Mouse (Mus musculus) liver, embryonic 14.5 days (tissue): ENCODE data around the gene Gm45808. TPM values are rescaled to one million over a fixed set of nuclear protein-coding genes. Genes with fewer than 3 reads are reported as not detected.
"Not testable (repeated sequence)": the region's sequence is repeated elsewhere in the genome, so short reads cannot be mapped to it uniquely, and the experiment has no call there.

ENCODE experiments used
- ATAC-seq: fragments of 200-750 bp; cut with Nextera tagmentation; 2 replicates; pipeline ENCODE4 v1.8.0; 2017; ENCODE audit warnings: moderate number of reproducible peaks, mild to moderate bottlenecking, moderate library complexity; ENCODE audit not compliant: insufficient read depth
- DNase-seq, 3 experiments: peaks; one replicate each; pipeline ENCODE4 v3.0.0-alpha.2; 2012 to 2013; ENCODE audit warnings: low read depth in 3 of 3, low spot score in 3 of 3
- H3K27ac ChIP-seq: fragments of 300-500 bp; sonication (generic); 2 replicates; pipeline ENCODE4 v1.5.1; 2014; ENCODE audit warnings: moderate library complexity, mild to moderate bottlenecking, control low read depth, inconsistent platforms
- H3K27me3 ChIP-seq: fragments of 300-500 bp; sonication (generic); 2 replicates; pipeline ENCODE4 v1.6.1; 2014; ENCODE audit warnings: mild to moderate bottlenecking, low read length, moderate library complexity; ENCODE audit not compliant: control insufficient read depth, insufficient read depth
- H3K36me3 ChIP-seq: fragments of 300-500 bp; sonication (generic); replicated peaks from 2 replicates; pipeline ENCODE4 v1.6.1; 2014; ENCODE audit warnings: low read depth; ENCODE audit not compliant: control insufficient read depth, insufficient read depth
- H3K4me1 ChIP-seq, 2 experiments: fragments of 200-500 bp in 1 of 2; fragments of 300-500 bp in 1 of 2; sonication (generic) in 1 of 2; replicated peaks; 2 replicates each; pipeline ENCODE4 v1.6.1; 2012 to 2014; ENCODE audit warnings: antibody characterized with exemption in 1 of 2, inconsistent platforms in 1 of 2, low read length in 1 of 2; ENCODE audit not compliant: control insufficient read depth in 2 of 2, insufficient read depth in 2 of 2
- H3K4me2 ChIP-seq: fragments of 300-500 bp; sonication (generic); 2 replicates; pipeline ENCODE4 v1.6.1; 2014; ENCODE audit warnings: low read depth, mild to moderate bottlenecking, control low read depth, moderate library complexity
- H3K4me3 ChIP-seq, 2 experiments: fragments of 200-500 bp in 1 of 2; fragments of 300-500 bp in 1 of 2; sonication (generic) in 1 of 2; 2 replicates each; pipeline ENCODE4 v1.5.1; 2012 to 2014; ENCODE audit warnings: low read depth in 2 of 2, low read length in 2 of 2, mild to moderate bottlenecking in 2 of 2, control low read depth in 1 of 2, inconsistent platforms in 1 of 2, moderate library complexity in 1 of 2; ENCODE audit not compliant: insufficient read depth in 1 of 2
- H3K9ac ChIP-seq: fragments of 300-500 bp; sonication (generic); replicated peaks from 2 replicates; pipeline ENCODE4 v1.6.1; 2014; ENCODE audit warnings: mild to moderate bottlenecking, control low read depth, moderate library complexity
- H3K9me3 ChIP-seq: fragments of 300-500 bp; sonication (generic); 2 replicates; pipeline ENCODE4 v1.6.1; 2016; ENCODE audit warnings: low read length, mixed read lengths; ENCODE audit not compliant: control insufficient read depth
- CTCF ChIP-seq: IDR thresholded peaks from 2 replicates; pipeline ENCODE4 v1.5.1; 2016; ENCODE audit warnings: antibody characterized with exemption, low read depth, control low read depth
- EP300 ChIP-seq: IDR thresholded peaks from 2 replicates; pipeline ENCODE4 v1.6.1; 2016; ENCODE audit warnings: antibody characterized with exemption, low read depth
- WGBS: fragments of 180-500 bp; shearing (Covaris S2); extraction: QIAGEN DNeasy Blood & Tissue Kit; methylation state at CpG from one replicate; pipeline ENCODE4 v1.1.7; 2014; ENCODE audit not compliant: insufficient replicate concordance; 5-methylcytosine and 5-hydroxymethylcytosine counted together
- polyA plus RNA-seq, 2 experiments: library from polyadenylated mRNA; depleted of rRNA in 1 of 2; stranded (reverse) in 1 of 2; unstranded in 1 of 2; fragments of >200 nt; fragmentation: Nextera tagmentation in 1 of 2; extraction: Ambion mirVana in 1 of 2; gene quantifications; 2 replicates each; pipeline versions ENCODE4 v1.2.1 to v1.2.3; 2012 to 2014

Gm45808 gene
- polyA plus RNA-seq, 2 experiments: not detected

- H3K4me2 ChIP-seq: peak overlapping the region; percentile 21
- ATAC-seq (no peak), DNase-seq (no peak)
- peak overlapping the region; percentile 19 for H3K27ac ChIP-seq
- no peaks in the 10 kb centered on the region for H3K9me3 ChIP-seq
- no peaks in the 10 kb centered on the region for H3K27me3 ChIP-seq
- WGBS: 53% methylated on average over 9 of the region's 9 CpGs
- TF ChIP-seq CTCF (no peak), EP300 (no peak)
- H3K9ac ChIP-seq: no peak overlapping the region
- H3K4me1 ChIP-seq: peaks cover 21 to 43% of the 10 kb centered on the region in 2 experiments
- no peak overlapping the region for H3K4me3 ChIP-seq
- H3K36me3 ChIP-seq: peaks cover 30% of the 10 kb centered on the region
Observed at GRCm38 (mm10) chr7:45490822-45491221, 4.2 kb upstream of the Gm45808 start.

- no peak for TF ChIP-seq CTCF
- TF ChIP-seq EP300: peak; percentile 67
- peak overlapping the region; percentile 60 for H3K4me2 ChIP-seq
- peaks cover 21 to 43% of the 10 kb centered on the region in 2 experiments for H3K4me1 ChIP-seq
- peaks cover 18% of the 10 kb centered on the region for H3K36me3 ChIP-seq
- peak; percentile 58 to 62 (median 60) for DNase-seq
- H3K4me3 ChIP-seq: no peak overlapping the region
- no peak overlapping the region for H3K9ac ChIP-seq
- H3K9me3 ChIP-seq: no peaks in the 10 kb centered on the region
- H3K27me3 ChIP-seq: no peaks in the 10 kb centered on the region
- ATAC-seq: peak; percentile 41
- no peak overlapping the region for H3K27ac ChIP-seq
- WGBS: 27% methylated on average over 7 of the region's 7 CpGs
Observed at GRCm38 (mm10) chr7:45489578-45489977, 3.0 kb upstream of the Gm45808 start.

- WGBS: 5% methylated on average over 38 of the region's 38 CpGs
- Histone ChIP-seq H3K4me2 (peak within 1 kb of the TSS; percentile 60), H3K9ac (peak within 1 kb of the TSS; percentile 62), H3K4me3 (peak within 1 kb of the TSS; percentile 48 to 56), H3K4me1 (peaks cover 21 to 43% of the 10 kb centered on the region in 2 experiments), H3K27me3 (no peaks in the 10 kb centered on the region), H3K9me3 (no peaks in the 10 kb centered on the region), H3K36me3 (peaks cover 7% of the 10 kb centered on the region), H3K27ac (no peak within 1 kb of the TSS)
- ATAC-seq: peak; percentile 22
- TF ChIP-seq CTCF: no peak
- DNase-seq: peak in 1 of 3 experiments; percentile 41
Observed at GRCm38 (mm10) chr7:45488293-45489204, 1.9 kb upstream of the Gm45808 start, which contains the start of gene Dhdh. TSS of gene Dhdh (minus strand) at chr7:45488805.

- DNase-seq (no peak), ATAC-seq (no peak)
- Histone ChIP-seq H3K27me3 (no peaks in the 10 kb centered on the region), H3K4me2 (peak overlapping the region; percentile 60), H3K9ac (no peak overlapping the region; the same call in 1 of the 2 replicates), H3K36me3 (peaks cover under 1% of the 10 kb centered on the region; the same call in 1 of the 2 replicates), H3K4me1 (peaks cover 21 to 43% of the 10 kb centered on the region in 2 experiments), H3K9me3 (no peaks in the 10 kb centered on the region), H3K4me3 (peak overlapping the region; percentile 11 to 48; a peak in 3 of 4 replicates), H3K27ac (no peak overlapping the region)
- WGBS: 63% methylated on average over 11 of the region's 11 CpGs
- TF ChIP-seq EP300: no peak
Observed at GRCm38 (mm10) chr7:45487861-45488292, 1.3 kb upstream of the Gm45808 start.

- Histone ChIP-seq H3K4me1 (peaks cover 24 to 45% of the 10 kb centered on the region in 2 experiments), H3K27ac (no peak overlapping the region), H3K27me3 (no peaks in the 10 kb centered on the region), H3K9ac (0 out of 2 replicates have a peak overlapping the region, but pooled peaks have one; percentile 9), H3K4me2 (peak overlapping the region; percentile 28; the same call in 1 of the 2 replicates), H3K9me3 (no peaks in the 10 kb centered on the region), H3K4me3 (no peak overlapping the region), H3K36me3 (no peaks in the 10 kb centered on the region)
- WGBS: 16% methylated on average over 7 of the region's 7 CpGs
- TF ChIP-seq EP300: 0 out of 2 replicates have a peak, but pooled peaks have one; percentile 9
- TF ChIP-seq CTCF: no peak
- ATAC-seq: peak; percentile 56
- DNase-seq: peak in 1 of 3 experiments; percentile 51
Observed at GRCm38 (mm10) chr7:45486158-45486557, 453 bp downstream of the Gm45808 start.

- not testable (repeated sequence) for H3K36me3 ChIP-seq, H3K27ac ChIP-seq, ATAC-seq, H3K27me3 ChIP-seq, H3K9me3 ChIP-seq, H3K4me3 ChIP-seq, H3K4me2 ChIP-seq, H3K9ac ChIP-seq, DNase-seq
- 79% methylated on average over 5 of the region's 5 CpGs for WGBS
- peaks cover 22 to 35% of the 10 kb centered on the region in 2 experiments for H3K4me1 ChIP-seq
Observed at GRCm38 (mm10) chr7:45484985-45485384, 1.6 kb downstream of the Gm45808 start.
